Mouse (Mus musculus) monocyte, adult 5-6 weeks (primary cell): ENCODE measurements around the gene Cenpa. TPM values are rescaled to one million over a fixed set of nuclear protein-coding genes. Genes with fewer than 3 reads are reported as not detected.
A peak's percentile ranks its signal among the peaks of the same experiment; 100 is the strongest.

Source experiments
- ATAC-seq: fragments of 153-309, 156-312 bp; replicated peaks from 2 replicates; pipeline ENCODE4 v1.8.0; 2017; ENCODE audit warnings: mild to moderate bottlenecking; ENCODE audit not compliant: low TSS enrichment, insufficient number of reproducible peaks, severe bottlenecking, poor library complexity, low FRiP score
- total RNA-seq: library from RNA; stranded (forward); fragments of 200-1000, 200-491, 200-594 nt; gene quantifications from 3 replicates; pipeline ENCODE4 v1.2.3, GENCODE M21; 2017

Cenpa gene
- total RNA-seq, 1 experiment from 2014 or later, result 42.7 TPM

GRCm38 (mm10) chr5:30638041-30638440 is 28.5 kb upstream of the Cenpa start:
- peak; percentile 89 for ATAC-seq

- no peak for ATAC-seq
Measured at GRCm38 (mm10) chr5:30643477-30644179, 22.9 kb upstream of the Cenpa start.

DNA sequence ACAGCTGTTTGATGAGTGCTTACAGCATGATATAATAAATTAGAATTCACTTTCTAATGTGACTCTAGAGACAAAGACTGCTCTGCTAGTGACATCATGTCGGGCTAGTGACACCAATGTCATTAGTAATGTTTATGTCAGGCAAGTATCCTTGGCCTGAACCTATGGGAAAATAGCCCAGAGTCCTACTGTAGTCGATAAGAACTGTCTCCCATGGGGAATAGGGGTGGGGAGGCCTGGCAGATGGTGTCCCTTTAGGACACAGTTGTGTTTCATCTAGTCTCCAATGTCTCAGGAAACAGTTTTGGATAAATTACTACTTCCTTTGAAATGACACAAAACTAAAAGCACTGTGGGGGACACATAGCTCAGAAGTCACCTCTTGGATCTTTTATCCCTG is 20.5 kb upstream of the Cenpa start:
- ATAC-seq, result no peak

- no peak for ATAC-seq
Measured at GRCm38 (mm10) chr5:30647396-30647795, 19.2 kb upstream of the Cenpa start.

- peak; percentile 74 for ATAC-seq
Measured at GRCm38 (mm10) chr5:30647815-30648560, 18.6 kb upstream of the Cenpa start, which contains the start of gene Slc35f6. Slc35f6 (plus strand) TSS chr5:30647933.

GRCm38 (mm10) chr5:30649558-30649957 is 17.0 kb upstream of the Cenpa start:
- ATAC-seq, result no peak

- ATAC-seq, result peak; percentile 69
Measured at GRCm38 (mm10) chr5:30650756-30651155, 15.8 kb upstream of the Cenpa start.

- no peak for ATAC-seq
Measured at GRCm38 (mm10) chr5:30651554-30651953, 15.0 kb upstream of the Cenpa start.

GRCm38 (mm10) chr5:30653246-30653645 is 13.3 kb upstream of the Cenpa start:
- no peak for ATAC-seq

DNA sequence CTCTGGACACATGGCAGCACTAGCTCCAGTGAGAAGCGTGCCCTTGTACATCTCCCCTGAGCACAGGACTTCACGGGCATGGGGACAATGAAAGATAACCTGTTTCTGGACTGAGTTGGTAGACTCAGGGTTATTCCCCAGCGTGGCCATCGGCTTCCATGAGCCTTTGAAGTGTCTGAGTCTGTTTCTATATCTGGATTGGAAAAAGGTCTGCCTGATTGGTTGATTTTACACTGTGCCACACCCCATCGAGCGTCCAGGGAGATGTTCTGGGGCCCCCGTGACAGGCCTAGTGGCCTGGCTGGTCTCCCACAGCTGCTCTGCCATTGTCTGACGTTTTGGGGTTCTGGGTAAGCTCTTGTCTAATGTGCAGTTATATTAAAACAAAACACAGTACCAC is 11.5 kb upstream of the Cenpa start:
- ATAC-seq, result no peak

DNA sequence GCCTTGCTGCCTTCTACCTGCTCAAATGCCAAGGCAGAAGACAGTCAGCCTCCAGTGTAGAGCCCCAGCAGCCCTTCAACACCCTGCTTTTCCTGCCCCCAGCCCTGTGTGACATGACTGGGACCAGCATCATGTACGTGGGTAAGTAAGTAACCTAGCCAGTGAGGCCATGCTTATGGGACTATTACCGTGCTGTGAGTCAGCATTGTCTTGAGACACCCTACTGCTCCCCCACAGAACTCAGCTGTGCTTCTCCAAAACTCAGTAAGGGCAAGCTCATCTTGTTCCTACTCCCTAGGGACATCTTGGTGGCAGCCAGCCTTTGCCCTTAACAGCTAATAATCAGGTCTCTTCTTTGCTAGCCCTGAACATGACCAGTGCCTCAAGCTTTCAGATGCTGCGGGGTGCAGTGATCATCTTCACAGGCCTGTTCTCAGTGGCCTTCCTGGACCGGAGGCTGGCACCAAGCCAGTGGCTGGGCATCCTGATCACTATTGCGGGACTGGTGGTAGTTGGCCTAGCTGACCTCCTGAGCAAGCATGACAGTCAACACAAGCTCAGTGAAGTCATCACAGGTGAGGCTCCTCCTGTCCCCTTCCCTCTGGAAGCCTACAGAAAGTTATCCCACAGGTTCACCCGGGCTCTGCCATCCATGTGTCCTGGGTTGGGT is 10.9 kb upstream of the Cenpa start:
- ATAC-seq, result no peak

DNA sequence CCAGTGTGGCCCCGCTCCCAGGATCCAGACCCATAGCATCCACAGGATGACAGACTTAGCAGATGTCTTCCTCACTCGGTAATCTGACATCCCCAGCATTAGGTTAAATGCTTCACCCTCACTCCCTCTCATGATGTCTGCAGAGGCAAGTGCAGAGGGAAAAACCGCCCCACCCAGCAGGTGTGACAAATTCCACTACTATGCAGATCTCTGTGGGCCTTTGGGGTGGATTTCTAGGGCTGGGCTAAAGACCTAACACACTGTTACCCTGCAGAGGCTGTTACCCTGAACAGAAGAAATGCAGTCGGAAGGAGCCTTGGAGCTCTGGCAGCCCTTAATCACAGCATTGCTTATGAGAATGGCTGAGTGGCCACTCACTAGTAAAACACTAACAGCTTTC is 7.5 kb upstream of the Cenpa start:
- no peak for ATAC-seq

- ATAC-seq, result no peak
Measured at GRCm38 (mm10) chr5:30660278-30660677, 6.3 kb upstream of the Cenpa start.

DNA sequence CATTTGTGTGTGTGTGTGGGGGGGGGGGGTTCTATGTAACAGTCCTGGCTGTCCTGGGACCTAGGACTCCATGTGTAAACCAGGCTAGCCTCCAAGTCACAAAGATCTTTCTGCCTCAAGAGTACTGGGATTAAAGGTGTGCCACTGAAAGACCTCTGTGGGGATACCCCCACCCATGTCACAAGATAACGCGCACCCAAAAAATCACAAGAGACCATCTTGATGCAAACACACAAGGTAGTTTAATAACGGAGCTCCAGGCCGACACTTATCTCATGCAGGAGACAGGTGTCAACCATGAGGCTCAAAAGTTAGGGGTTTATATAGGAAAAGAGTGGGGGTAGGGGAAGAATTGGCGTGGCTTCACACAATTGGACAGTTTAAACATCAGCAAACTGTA is 5.8 kb upstream of the Cenpa start:
- no peak for ATAC-seq

DNA sequence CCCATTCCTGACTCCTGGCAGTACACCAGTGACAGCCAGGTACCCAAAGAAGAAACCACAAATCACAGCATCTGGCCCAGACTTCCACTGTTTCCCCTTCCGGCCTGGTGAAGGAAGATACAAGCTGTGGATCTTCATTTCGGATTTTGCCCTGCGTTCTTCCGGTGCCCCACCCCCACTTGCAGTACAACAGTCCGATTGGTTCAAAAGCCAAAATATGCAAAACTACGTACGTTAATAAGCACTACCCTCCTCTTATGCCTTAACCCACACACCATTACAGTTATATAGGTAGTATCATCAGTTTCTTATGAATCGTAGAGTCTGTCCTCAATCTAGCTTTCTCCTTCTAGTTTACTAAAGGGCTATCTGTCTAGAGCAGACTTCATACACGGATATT is 1.2 kb upstream of the Cenpa start:
- no peak for ATAC-seq

- no peak for ATAC-seq
Measured at GRCm38 (mm10) chr5:30665968-30666367, 609 bp upstream of the Cenpa start.

GRCm38 (mm10) chr5:30667215-30667614 is 638 bp downstream of the Cenpa start:
- no peak for ATAC-seq

GRCm38 (mm10) chr5:30667686-30668085 is 1.1 kb downstream of the Cenpa start:
- no peak for ATAC-seq

GRCm38 (mm10) chr5:30668637-30669495 is 2.3 kb downstream of the Cenpa start:
- ATAC-seq, result no peak
